Mouse (Mus musculus) lung, embryonic 15.5 days (tissue): Measurements from ENCODE around the gene Nlgn2. TPM values are rescaled to one million over a fixed set of nuclear protein-coding genes. Genes with fewer than 3 reads are reported as not detected.
"Not testable (repeated sequence)": the region's sequence is repeated elsewhere in the genome, so short reads cannot be mapped to it uniquely, and the experiment has no call there.

ENCODE experiments used
- ATAC-seq: fragments of 200-750 bp; cut with Nextera tagmentation; 2 replicates; pipeline ENCODE4 v1.8.0; 2017; ENCODE audit warnings: moderate number of reproducible peaks, borderline replicate concordance; ENCODE audit not compliant: low FRiP score, low TSS enrichment; ENCODE audit errors: extremely low read depth
- H3K27ac ChIP-seq: fragments of 300-500 bp; sonication (generic); 2 replicates; pipeline ENCODE4 v1.5.1; 2015; ENCODE audit warnings: moderate library complexity, mild to moderate bottlenecking, inconsistent platforms
- H3K27me3 ChIP-seq: fragments of 300-500 bp; sonication (generic); 2 replicates; pipeline ENCODE4 v1.6.1; 2015; ENCODE audit warnings: inconsistent platforms
- H3K36me3 ChIP-seq: fragments of 300-500 bp; sonication (generic); 2 replicates; pipeline ENCODE4 v1.6.1; 2015; ENCODE audit warnings: inconsistent platforms
- H3K4me1 ChIP-seq: fragments of 300-500 bp; sonication (generic); 2 replicates; pipeline ENCODE4 v1.6.1; 2015; ENCODE audit warnings: inconsistent platforms
- H3K4me2 ChIP-seq: fragments of 300-500 bp; sonication (generic); 2 replicates; pipeline ENCODE4 v1.6.1; 2015; ENCODE audit warnings: inconsistent platforms, mild to moderate bottlenecking, moderate library complexity
- H3K4me3 ChIP-seq: fragments of 300-500 bp; sonication (generic); 2 replicates; pipeline ENCODE4 v1.5.1; 2015; ENCODE audit warnings: mild to moderate bottlenecking, inconsistent platforms
- H3K9ac ChIP-seq: fragments of 300-500 bp; sonication (generic); 2 replicates; pipeline ENCODE4 v1.6.1; 2015; ENCODE audit warnings: inconsistent platforms
- H3K9me3 ChIP-seq: fragments of 300-500 bp; sonication (generic); 2 replicates; pipeline ENCODE4 v1.6.1; 2016; ENCODE audit warnings: inconsistent platforms
- WGBS: fragments of 180-500 bp; shearing (Covaris S2); methylation state at CpG from one replicate; pipeline ENCODE4 v1.1.7; 2015; 5-methylcytosine and 5-hydroxymethylcytosine counted together
- polyA plus RNA-seq: library from polyadenylated mRNA; unstranded; fragments of >200 nt; fragmentation: Nextera tagmentation; extraction: Ambion mirVana; gene quantifications from 2 replicates; pipeline ENCODE4 v1.2.1, GENCODE M21; 2015

The Nlgn2 gene
- polyA plus RNA-seq, 1 experiment from 2014 or later: 6.5 TPM

DNA sequence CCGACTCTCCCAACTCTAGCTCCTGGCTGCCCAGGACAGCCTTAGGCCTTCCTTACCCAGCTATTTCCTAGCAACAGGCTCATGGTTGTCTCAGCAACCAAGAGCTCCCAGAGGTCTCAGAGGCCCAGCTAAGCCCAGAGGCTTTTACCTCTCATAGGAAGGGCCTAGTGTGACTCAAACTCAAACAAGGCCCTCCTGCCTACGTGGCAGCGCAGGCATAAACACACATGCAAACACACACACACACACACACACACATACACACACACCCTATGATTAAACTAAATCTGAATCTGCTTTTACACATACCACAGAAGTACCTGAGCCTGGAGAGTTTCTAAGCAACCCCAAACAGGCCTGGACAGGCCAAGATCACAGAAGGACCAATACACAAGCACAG is 40.8 kb upstream of the Nlgn2 start:
- H3K4me2 ChIP-seq: no peak overlapping the region
- H3K27me3 ChIP-seq: no peaks in the 10 kb centered on the region
- H3K9ac ChIP-seq: no peak overlapping the region
- no peak overlapping the region for H3K27ac ChIP-seq
- WGBS: 76% methylated on average over 3 of the region's 3 CpGs
- H3K36me3 ChIP-seq: no peaks in the 10 kb centered on the region
- H3K4me3 ChIP-seq: no peak overlapping the region
- no peak for ATAC-seq
- no peaks in the 10 kb centered on the region for H3K9me3 ChIP-seq
- H3K4me1 ChIP-seq: peaks cover 64% of the 10 kb centered on the region

- Histone ChIP-seq H3K4me2 (peak within 1 kb of the TSS; percentile 78), H3K9me3 (no peaks in the 10 kb centered on the region), H3K27me3 (no peaks in the 10 kb centered on the region), H3K36me3 (no peaks in the 10 kb centered on the region), H3K9ac (no peak within 1 kb of the TSS), H3K27ac (peak within 1 kb of the TSS; percentile 60), H3K4me3 (peak within 1 kb of the TSS; percentile 4), H3K4me1 (peaks cover 64% of the 10 kb centered on the region)
- no peak for ATAC-seq
- 79% methylated on average over 11 of the region's 11 CpGs for WGBS
These were observed 40.3 kb upstream of the Nlgn2 start, which contains the start of gene Tmem95 for GRCm38 (mm10) chr11:69877878-69878277. Gene Tmem95 (minus strand): TSS chr11:69878018.

GRCm38 (mm10) chr11:69876867-69877266 is 39.3 kb upstream of the Nlgn2 start:
- Histone ChIP-seq H3K9ac (no peak overlapping the region), H3K27ac (peak overlapping the region; percentile 60), H3K9me3 (no peaks in the 10 kb centered on the region), H3K4me3 (peak overlapping the region; percentile 4; the same call in 1 of the 2 replicates), H3K4me2 (peak overlapping the region; percentile 40), H3K27me3 (no peaks in the 10 kb centered on the region), H3K36me3 (no peaks in the 10 kb centered on the region), H3K4me1 (peaks cover 58% of the 10 kb centered on the region)
- ATAC-seq: peak; percentile 19; the same call in 1 of the 2 replicates
- WGBS: 5% methylated on average over 12 of the region's 12 CpGs

GRCm38 (mm10) chr11:69876186-69876585 is 38.6 kb upstream of the Nlgn2 start:
- H3K4me2 ChIP-seq: peak overlapping the region; percentile 3; the same call in 1 of the 2 replicates
- WGBS: 16% methylated on average over 7 of the region's 7 CpGs
- peak; percentile 15; the same call in 1 of the 2 replicates for ATAC-seq
- H3K36me3 ChIP-seq: no peaks in the 10 kb centered on the region
- peaks cover 51% of the 10 kb centered on the region for H3K4me1 ChIP-seq
- H3K27ac ChIP-seq: peak overlapping the region; percentile 60
- no peak overlapping the region for H3K4me3 ChIP-seq
- H3K9me3 ChIP-seq: no peaks in the 10 kb centered on the region
- H3K27me3 ChIP-seq: no peaks in the 10 kb centered on the region
- H3K9ac ChIP-seq: no peak overlapping the region

DNA sequence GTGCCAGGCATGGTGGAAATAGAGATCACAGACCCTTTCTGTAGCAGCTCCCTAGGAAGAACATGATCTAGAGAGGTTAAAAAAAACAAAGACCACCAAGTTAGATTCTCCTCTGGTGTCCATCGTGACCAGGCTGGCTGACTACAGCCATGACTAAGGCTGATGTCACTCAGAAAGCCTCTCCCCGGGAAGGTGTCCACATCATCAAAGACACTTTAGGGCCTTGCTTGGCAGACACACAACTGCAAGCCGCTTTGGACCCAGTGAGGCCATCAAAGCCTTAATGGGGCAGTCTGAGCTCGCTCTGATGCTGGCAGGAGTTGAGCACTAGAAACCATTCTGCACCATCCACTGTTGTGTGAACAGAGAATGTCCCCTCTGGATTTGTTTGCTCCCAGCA is 34.9 kb upstream of the Nlgn2 start:
- no peaks in the 10 kb centered on the region for H3K9me3 ChIP-seq
- H3K27me3 ChIP-seq: no peaks in the 10 kb centered on the region
- H3K9ac ChIP-seq: no peak overlapping the region
- ATAC-seq: no peak
- no peak overlapping the region for H3K4me2 ChIP-seq
- H3K27ac ChIP-seq: no peak overlapping the region
- H3K4me3 ChIP-seq: no peak overlapping the region
- H3K4me1 ChIP-seq: peaks cover 23% of the 10 kb centered on the region
- 70% methylated on average over 4 of the region's 4 CpGs for WGBS
- no peaks in the 10 kb centered on the region for H3K36me3 ChIP-seq

- Histone ChIP-seq H3K27ac (no peak overlapping the region), H3K9me3 (no peaks in the 10 kb centered on the region), H3K4me1 (peaks cover 16% of the 10 kb centered on the region), H3K9ac (no peak overlapping the region), H3K36me3 (no peaks in the 10 kb centered on the region), H3K4me3 (no peak overlapping the region), H3K27me3 (no peaks in the 10 kb centered on the region), H3K4me2 (no peak overlapping the region)
- ATAC-seq: no peak
- 83% methylated on average over 7 of the region's 7 CpGs for WGBS
These were observed 34.2 kb upstream of the Nlgn2 start for GRCm38 (mm10) chr11:69871822-69872221.

DNA sequence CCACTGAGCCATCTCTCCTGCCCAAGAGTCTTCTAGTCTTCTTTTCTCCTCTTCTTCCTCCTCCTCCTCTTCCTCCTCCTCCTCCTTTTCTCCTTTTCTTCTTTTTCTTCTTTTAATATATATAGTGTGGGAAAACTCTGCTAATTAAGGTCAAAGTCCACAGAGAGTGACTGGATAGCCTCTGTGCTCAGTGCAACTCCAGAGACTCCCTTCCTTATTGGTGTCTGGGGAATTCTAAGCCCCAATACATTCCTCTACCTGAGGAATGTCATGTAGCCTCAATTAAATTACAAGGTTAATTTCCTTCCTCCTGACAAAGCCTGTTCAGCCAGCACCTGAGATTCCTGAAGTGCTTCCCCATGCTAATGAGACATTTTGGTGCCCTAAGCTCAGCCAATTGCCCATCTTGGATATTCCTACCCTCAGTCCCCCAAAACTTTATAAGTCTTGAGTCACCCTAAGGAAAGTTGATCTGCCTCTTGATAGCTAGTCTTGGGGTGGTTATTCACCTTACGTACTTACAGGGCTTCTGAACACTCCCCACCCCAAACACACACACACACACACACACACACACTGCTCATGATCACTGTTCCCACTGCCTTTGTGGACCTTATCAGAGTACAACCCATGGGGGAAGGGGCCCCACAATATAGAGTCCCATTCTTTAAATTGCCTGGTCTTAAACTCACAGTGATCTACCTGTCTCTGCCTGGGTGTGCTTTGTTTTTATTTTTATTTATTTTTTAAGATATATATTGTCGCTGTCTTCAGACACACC is 32.9 kb upstream of the Nlgn2 start:
- H3K27ac ChIP-seq: no peak overlapping the region
- no peak overlapping the region for H3K4me2 ChIP-seq
- no peak for ATAC-seq
- H3K9me3 ChIP-seq: no peaks in the 10 kb centered on the region
- H3K9ac ChIP-seq: no peak overlapping the region
- WGBS: 95% methylated on average over 2 of the region's 2 CpGs
- H3K4me3 ChIP-seq: no peak overlapping the region
- H3K4me1 ChIP-seq: peaks cover 3% of the 10 kb centered on the region
- H3K36me3 ChIP-seq: no peaks in the 10 kb centered on the region
- H3K27me3 ChIP-seq: no peaks in the 10 kb centered on the region

DNA sequence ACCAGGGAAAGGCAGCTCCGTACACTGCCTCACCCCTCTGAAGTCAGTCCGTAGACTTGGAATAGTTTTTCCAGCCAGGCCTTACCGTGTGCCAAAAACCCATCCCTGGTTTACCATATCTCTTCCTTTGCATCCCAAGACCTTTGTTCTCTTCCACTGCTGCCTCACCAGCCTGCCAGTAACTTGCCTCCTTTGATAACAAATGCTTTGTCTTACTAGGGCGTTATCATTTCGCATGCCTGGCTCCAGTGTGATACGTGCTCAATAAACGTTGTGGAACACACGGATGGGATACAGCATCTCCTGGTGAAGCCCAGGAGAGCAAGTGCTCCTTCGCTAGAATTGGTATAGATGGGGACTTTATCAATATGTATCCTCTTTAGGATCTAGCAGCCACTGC is 29.8 kb upstream of the Nlgn2 start:
- Histone ChIP-seq H3K4me1 (no peaks in the 10 kb centered on the region), H3K4me3 (no peak overlapping the region), H3K36me3 (no peaks in the 10 kb centered on the region), H3K9me3 (no peaks in the 10 kb centered on the region), H3K27ac (no peak overlapping the region), H3K4me2 (no peak overlapping the region), H3K27me3 (no peaks in the 10 kb centered on the region), H3K9ac (no peak overlapping the region)
- WGBS: 55% methylated on average over 9 of the region's 9 CpGs
- no peak for ATAC-seq

DNA sequence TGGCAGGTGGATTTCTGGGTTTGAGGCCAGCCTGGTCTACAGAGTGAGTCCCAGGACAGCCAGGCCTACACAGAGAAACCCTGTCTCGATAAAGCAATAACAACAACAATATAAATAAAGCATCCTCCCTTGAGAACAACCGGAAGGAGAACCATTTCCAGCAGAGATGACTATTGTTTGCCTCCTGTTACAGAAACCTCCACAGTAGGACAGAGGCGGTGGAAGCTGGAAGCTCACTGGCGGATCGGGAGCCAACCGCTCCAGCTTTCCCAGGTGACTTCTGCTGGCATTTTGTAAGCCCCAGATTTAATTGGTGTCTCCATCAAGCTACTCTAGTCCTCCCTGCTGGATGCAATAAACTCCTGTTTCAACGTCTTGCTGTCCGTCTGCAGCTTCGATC is 28.0 kb upstream of the Nlgn2 start:
- Histone ChIP-seq H3K4me3 (no peak overlapping the region), H3K4me1 (no peaks in the 10 kb centered on the region), H3K4me2 (no peak overlapping the region), H3K9me3 (no peaks in the 10 kb centered on the region), H3K27ac (no peak overlapping the region), H3K36me3 (no peaks in the 10 kb centered on the region), H3K9ac (no peak overlapping the region), H3K27me3 (no peaks in the 10 kb centered on the region)
- WGBS: 75% methylated on average over 9 of the region's 9 CpGs
- ATAC-seq: no peak

DNA sequence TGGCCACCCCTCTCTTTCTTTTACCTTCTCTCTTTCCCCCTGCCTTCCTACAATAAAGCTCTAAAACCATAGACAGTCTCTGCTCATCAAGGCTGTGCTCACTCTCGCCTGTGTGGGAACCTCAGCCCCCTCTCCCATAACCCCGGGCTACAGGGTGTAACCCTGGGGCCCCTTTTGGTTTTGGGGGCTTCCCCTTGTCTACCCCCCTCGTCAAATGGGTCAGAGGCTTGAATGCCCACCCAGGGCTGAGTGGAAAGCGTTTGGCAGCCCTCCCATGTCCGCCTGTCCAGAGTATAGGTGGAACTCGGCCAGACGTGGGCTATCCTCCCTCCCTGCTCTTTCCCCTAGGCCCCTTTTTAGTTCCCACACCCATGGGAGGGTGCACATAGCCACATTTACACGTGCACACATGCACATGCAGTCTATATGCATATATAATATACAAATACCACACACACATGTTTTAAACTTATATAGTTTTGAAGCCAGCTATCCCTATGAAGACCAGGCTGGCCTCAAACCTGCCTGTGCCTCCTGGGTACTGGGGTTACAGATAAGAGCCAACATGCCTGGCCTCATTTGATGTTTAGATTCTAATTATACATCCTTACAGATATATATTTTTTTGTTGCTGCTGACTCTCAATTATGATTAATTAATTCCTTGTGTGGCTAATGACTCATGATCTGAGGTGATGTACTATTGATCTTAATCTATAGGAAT is 26.7 kb upstream of the Nlgn2 start:
- peaks cover 3% of the 10 kb centered on the region; the same call in 1 of the 2 replicates for H3K27me3 ChIP-seq
- H3K36me3 ChIP-seq: no peaks in the 10 kb centered on the region
- no peaks in the 10 kb centered on the region for H3K4me1 ChIP-seq
- no peak overlapping the region for H3K4me2 ChIP-seq
- H3K9ac ChIP-seq: no peak overlapping the region
- H3K9me3 ChIP-seq: no peaks in the 10 kb centered on the region
- ATAC-seq: no peak
- 37% methylated on average over 8 of the region's 8 CpGs for WGBS
- no peak overlapping the region for H3K4me3 ChIP-seq
- H3K27ac ChIP-seq: no peak overlapping the region

- H3K4me1 ChIP-seq, ATAC-seq, H3K27me3 ChIP-seq, H3K27ac ChIP-seq, H3K4me2 ChIP-seq, H3K4me3 ChIP-seq, H3K9me3 ChIP-seq, H3K36me3 ChIP-seq, H3K9ac ChIP-seq: not testable (repeated sequence)
- WGBS: 46% methylated on average over 3 of the region's 3 CpGs
These were observed 26.1 kb upstream of the Nlgn2 start for GRCm38 (mm10) chr11:69863729-69864128.
